Mouse (Mus musculus): ENCODE measurements around the gene Slc16a8.

GRCm38 (mm10) chr15:79235268-79235667 is 19.3 kb downstream of the Slc16a8 start:
- TF ChIP-seq CTCF (IDR thresholded peaks at IDR 0.05) (no peak), EP300 (IDR thresholded peaks at IDR 0.05) (no peak)

Data from lung, postnatal 0 days (tissue).